7 mouse cellular contexts compared by ENCODE assay signal in the genomic region with DNA sequence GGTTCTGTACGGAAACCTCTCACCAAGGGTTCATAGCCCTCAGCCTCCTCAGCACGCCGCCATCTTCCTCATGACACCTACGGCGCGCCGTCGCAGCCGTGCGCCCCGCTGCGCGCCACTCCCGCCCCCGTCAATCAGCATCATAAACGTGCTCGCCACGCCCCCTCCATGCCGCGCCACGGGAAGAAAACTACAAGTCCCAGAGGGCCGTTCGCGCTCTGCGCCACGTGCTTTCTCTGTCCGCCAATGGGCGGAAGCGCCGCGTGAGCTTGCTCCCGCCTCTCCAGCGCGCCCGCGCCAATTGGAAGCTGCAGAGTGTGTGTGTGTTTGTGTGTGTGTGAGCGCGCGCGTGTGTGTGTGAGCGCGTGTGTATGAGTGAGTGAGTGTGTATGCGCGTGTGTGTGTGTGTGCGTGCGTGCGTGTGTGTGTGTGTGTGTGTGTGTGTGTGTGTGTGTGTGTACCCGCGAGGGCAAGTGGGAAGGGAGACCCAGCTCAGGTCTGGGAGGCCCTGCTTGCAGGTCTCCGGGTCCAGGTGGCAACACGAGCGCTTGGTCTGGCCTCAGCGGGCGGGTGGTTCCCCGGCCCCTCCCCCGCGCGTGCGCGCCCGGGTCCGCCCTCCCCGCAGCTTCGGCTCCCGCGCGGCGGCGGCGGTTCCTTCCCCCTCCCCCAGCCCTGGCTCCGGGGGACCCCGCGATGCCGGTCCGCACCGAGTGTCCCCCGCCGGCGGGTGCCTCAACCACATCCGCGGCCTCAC. TPM values are rescaled to one million over a fixed set of nuclear protein-coding genes. Genes with fewer than 3 reads are reported as not detected.
A peak's percentile ranks its signal among the peaks of the same experiment; 100 is the strongest.
DNase-seq lines count a peak whose midpoint lies in the region; ATAC-seq and TF ChIP-seq lines count a peak whose summit lies in the region.

TSS of gene Gid4 (plus strand) at position 183 of the 754 bp plus-strand sequence.

- peaks cover 37% of the 10 kb centered on the region for H3K4me1 ChIP-seq in embryonic facial prominence, embryonic 10.5 days
- H3K4me1 ChIP-seq in intestine, postnatal 0 days (replicated peaks; ENCODE audit: control insufficient read depth, insufficient read depth, low read length): peaks cover 3% of the 10 kb centered on the region; the same call in 1 of the 2 replicates
- peaks cover 26% of the 10 kb centered on the region for H3K4me1 ChIP-seq in midbrain, embryonic 12.5 days
- peaks cover 2% of the 10 kb centered on the region; the same call in 1 of the 2 replicates for H3K4me1 ChIP-seq in small intestine, adult 2 months (ENCODE audit: control insufficient read depth, insufficient read depth, insufficient read length, low read length)

- no peaks in the 10 kb centered on the region for H3K9me3 ChIP-seq in embryonic facial prominence, embryonic 10.5 days
- H3K9me3 ChIP-seq in intestine, postnatal 0 days (ENCODE audit: control insufficient read depth): no peaks in the 10 kb centered on the region
- H3K9me3 ChIP-seq in midbrain, embryonic 12.5 days: no peaks in the 10 kb centered on the region

- TF ChIP-seq POLR2A in small intestine, adult 2 months (IDR thresholded peaks at IDR 0.05; ENCODE audit: low read depth, low read length): peak; percentile 46; the same call in 1 of the 2 replicates

- peak within 1 kb of the TSS; percentile 98 for H3K4me3 ChIP-seq in embryonic facial prominence, embryonic 10.5 days
- H3K4me3 ChIP-seq in intestine, postnatal 0 days (ENCODE audit: low read depth, low read length): peak within 1 kb of the TSS; percentile 85
- H3K4me3 ChIP-seq in midbrain, embryonic 12.5 days: peak within 1 kb of the TSS; percentile 79
- H3K4me3 ChIP-seq in small intestine, adult 2 months (ENCODE audit: low read depth, low read length): peak within 1 kb of the TSS; percentile 84

- no peak for TF ChIP-seq CTCF in intestine, postnatal 0 days (IDR thresholded peaks at IDR 0.05; ENCODE audit: low read depth)
- TF ChIP-seq CTCF in small intestine, adult 2 months (IDR thresholded peaks at IDR 0.05; ENCODE audit: extremely low read depth, insufficient read length, insufficient replicate concordance, low read depth, low read length): no peak

- H3K4me2 ChIP-seq in intestine, postnatal 0 days (replicated peaks; ENCODE audit: low read depth): peak within 1 kb of the TSS; percentile 93
- peak within 1 kb of the TSS; percentile 95 for H3K4me2 ChIP-seq in midbrain, embryonic 12.5 days (replicated peaks)

- peak within 1 kb of the TSS; percentile 96 for H3K27ac ChIP-seq in embryonic facial prominence, embryonic 10.5 days (replicated peaks)
- H3K27ac ChIP-seq in intestine, postnatal 0 days (ENCODE audit: low read depth, low read length): peak within 1 kb of the TSS; percentile 95
- H3K27ac ChIP-seq in midbrain, embryonic 12.5 days (replicated peaks): peak within 1 kb of the TSS; percentile 84
- H3K27ac ChIP-seq in small intestine, adult 2 months (ENCODE audit: insufficient read depth, low read depth, low read length): peak within 1 kb of the TSS; percentile 77

- H3K36me3 ChIP-seq in embryonic facial prominence, embryonic 10.5 days (replicated peaks): peaks cover 3% of the 10 kb centered on the region; the same call in 1 of the 2 replicates
- H3K36me3 ChIP-seq in intestine, postnatal 0 days (ENCODE audit: control insufficient read depth, insufficient read depth): no peaks in the 10 kb centered on the region; the same call in 1 of the 2 replicates
- no peaks in the 10 kb centered on the region for H3K36me3 ChIP-seq in midbrain, embryonic 12.5 days
- no peaks in the 10 kb centered on the region for H3K36me3 ChIP-seq in small intestine, adult 2 months (ENCODE audit: control insufficient read depth, insufficient read depth, low read length)

- no peaks in the 10 kb centered on the region for H3K27me3 ChIP-seq in embryonic facial prominence, embryonic 10.5 days (replicated peaks; ENCODE audit: low read depth, poor library complexity, severe bottlenecking)
- no peaks in the 10 kb centered on the region for H3K27me3 ChIP-seq in intestine, postnatal 0 days (replicated peaks; ENCODE audit: control insufficient read depth, insufficient read depth, low read length)
- H3K27me3 ChIP-seq in midbrain, embryonic 12.5 days: no peaks in the 10 kb centered on the region
- H3K27me3 ChIP-seq in small intestine, adult 2 months (ENCODE audit: control insufficient read depth, insufficient read depth, low read length): no peaks in the 10 kb centered on the region

- WGBS in embryonic facial prominence, embryonic 10.5 days: under 1% methylated on average over 67 of the region's 81 CpGs
- WGBS in intestine, postnatal 0 days: under 1% methylated on average over 54 of the region's 81 CpGs
- 1% methylated on average over 64 of the region's 81 CpGs for WGBS in midbrain, embryonic 12.5 days
- under 1% methylated on average over 78 of the region's 81 CpGs for WGBS in small intestine, adult 2 months

- intact Hi-C loops in left cerebral cortex, postnatal 4 days (cut with DNase I): loop anchor here (10.0 kb wide), 4 partner anchors 112 to 532 kb away; partner anchors contain the start of gene Rai1

- ATAC-seq in intestine, postnatal 0 days: peak; percentile 95
- ATAC-seq in midbrain, embryonic 12.5 days (ENCODE audit: low FRiP score, low read depth): peak; percentile 98

- H3K9ac ChIP-seq in intestine, postnatal 0 days (ENCODE audit: low read depth, low read length): peak within 1 kb of the TSS; percentile 89
- peak within 1 kb of the TSS; percentile 87 for H3K9ac ChIP-seq in midbrain, embryonic 12.5 days (replicated peaks)

- peak; percentile 99 for DNase-seq in adrenal gland, postnatal 10 days
- peak; percentile 99 for DNase-seq in embryonic facial prominence, embryonic 10.5 days (ENCODE audit: low spot score)
- DNase-seq in gonadal fat pad, adult 2 months (ENCODE audit: low read depth): peak; percentile 81
- peak; percentile 99 for DNase-seq in left cerebral cortex, postnatal 4 days

RNA-seq across cellular contexts. Expression of gene Gid4, which starts in this region (rescaled TPM):
- total RNA-seq in adrenal gland, postnatal 10 days (2021): 10 to 100 TPM; 48.8 TPM
- 26.9 and 28.5 TPM in 2 replicates for polyA plus RNA-seq in embryonic facial prominence, embryonic 10.5 days (2016; fragmentation: Nextera tagmentation; extraction: Ambion mirVana)
- 26.0 and 30.3 TPM in 2 replicates for polyA plus RNA-seq in gonadal fat pad, adult 2 months (2012; rRNA removed)
- polyA plus RNA-seq in intestine, postnatal 0 days (2015; fragmentation: Nextera tagmentation; extraction: Ambion mirVana): 11.3 and 12.2 TPM in 2 replicates
- total RNA-seq in left cerebral cortex, postnatal 4 days (2021): 10 to 100 TPM; 37.8 to 38.4 TPM
- polyA plus RNA-seq in midbrain, embryonic 12.5 days (2016; fragmentation: Nextera tagmentation; extraction: Ambion mirVana): 32.4 and 36.1 TPM in 2 replicates
- 7.6 and 13.8 TPM in 2 replicates for polyA plus RNA-seq in small intestine, adult 2 months (2012; rRNA removed)

Comparison
In these comparisons a context has a peak if more than half of its experiments do, and no peak if none do; other contexts are left out.
1. Peak in every context shown above with its lines: DNase-seq, ATAC-seq, H3K4me3 ChIP-seq and H3K27ac ChIP-seq.